Mouse (Mus musculus) megakaryocyte, embryonic 14.5 days (primary cell): ENCODE data around the gene Gm44973.

Source experiments
- FLI1 ChIP-seq: IDR thresholded peaks from 2 replicates; pipeline ENCODE4 v1.6.1; 2012; ENCODE audit warnings: low read length, inconsistent platforms, mixed read lengths
- GATA1 ChIP-seq: IDR thresholded peaks from 3 replicates; pipeline ENCODE4 v1.6.1; 2012; ENCODE audit warnings: mixed read lengths, low read length, inconsistent platforms, borderline replicate concordance

DNA sequence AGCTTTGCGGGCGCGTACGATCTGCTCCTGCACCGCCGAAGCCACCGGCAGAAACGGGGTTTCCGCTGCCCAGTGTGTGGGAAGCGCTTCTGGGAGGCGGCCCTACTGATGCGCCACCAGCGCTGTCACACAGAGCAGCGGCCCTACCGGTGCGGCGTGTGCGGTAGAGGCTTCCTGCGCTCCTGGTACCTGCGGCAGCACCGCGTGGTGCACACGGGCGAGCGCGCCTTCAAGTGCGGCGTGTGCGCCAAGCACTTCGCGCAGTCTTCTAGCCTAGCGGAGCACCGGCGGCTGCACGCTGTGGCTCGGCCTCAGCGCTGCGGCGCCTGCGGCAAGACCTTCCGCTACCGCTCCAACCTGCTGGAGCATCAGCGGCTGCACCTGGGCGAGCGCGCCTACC is 16.2 kb downstream of the Gm44973 start:
- TF ChIP-seq GATA1 (no peak), FLI1 (no peak)
